Mouse (Mus musculus) thymus, postnatal 4 days (tissue): ENCODE data around the gene Plcb4.
"Not testable (repeated sequence)": the region's sequence is repeated elsewhere in the genome, so short reads cannot be mapped to it uniquely, and the experiment has no call there.

Experiments used
- DNase-seq: peaks from one replicate; pipeline ENCODE4 v3.0.0; 2021

The Plcb4 gene

GRCm38 (mm10) chr2:135966871-135967557, 308.2 kb downstream of the Plcb4 start:
- peak; percentile 55 for DNase-seq

GRCm38 (mm10) chr2:135968159-135968558, 309.3 kb downstream of the Plcb4 start:
- no peak for DNase-seq

GRCm38 (mm10) chr2:135970902-135971301, 312.1 kb downstream of the Plcb4 start:
- no peak for DNase-seq

GRCm38 (mm10) chr2:135975978-135976377, 317.2 kb downstream of the Plcb4 start:
- DNase-seq: no peak

GRCm38 (mm10) chr2:135978790-135979189, 320.0 kb downstream of the Plcb4 start:
- no peak for DNase-seq

- DNase-seq: no peak
Observed at GRCm38 (mm10) chr2:135980428-135980827, 321.6 kb downstream of the Plcb4 start.

- DNase-seq: no peak
Observed at GRCm38 (mm10) chr2:135983972-135984371, 325.2 kb downstream of the Plcb4 start.

GRCm38 (mm10) chr2:135985536-135986265, 326.9 kb downstream of the Plcb4 start:
- peak; percentile 48 for DNase-seq

GRCm38 (mm10) chr2:135988475-135988874, 329.7 kb downstream of the Plcb4 start:
- not testable (repeated sequence) for DNase-seq

- not testable (repeated sequence) for DNase-seq
Observed at GRCm38 (mm10) chr2:135990686-135991085, 331.9 kb downstream of the Plcb4 start.

GRCm38 (mm10) chr2:135993314-135993713, 334.5 kb downstream of the Plcb4 start:
- DNase-seq: peak; percentile 16

GRCm38 (mm10) chr2:135995196-135995595, 336.4 kb downstream of the Plcb4 start:
- DNase-seq: no peak

GRCm38 (mm10) chr2:135996936-135997335, 338.1 kb downstream of the Plcb4 start:
- DNase-seq: no peak

GRCm38 (mm10) chr2:135997361-135998150, 338.7 kb downstream of the Plcb4 start:
- DNase-seq: no peak

- DNase-seq: no peak
Observed at GRCm38 (mm10) chr2:135998886-135999285, 340.1 kb downstream of the Plcb4 start.

GRCm38 (mm10) chr2:135999361-135999760, 340.6 kb downstream of the Plcb4 start:
- DNase-seq: no peak

GRCm38 (mm10) chr2:136000933-136001332, 342.1 kb downstream of the Plcb4 start:
- no peak for DNase-seq

- no peak for DNase-seq
Observed at GRCm38 (mm10) chr2:136002118-136002517, 343.3 kb downstream of the Plcb4 start.

GRCm38 (mm10) chr2:136003836-136004235, 345.0 kb downstream of the Plcb4 start:
- no peak for DNase-seq

GRCm38 (mm10) chr2:136006280-136006679, 347.5 kb downstream of the Plcb4 start:
- no peak for DNase-seq

- DNase-seq: no peak
Observed at GRCm38 (mm10) chr2:136012759-136013158, 353.9 kb downstream of the Plcb4 start.

- DNase-seq: no peak
Observed at GRCm38 (mm10) chr2:136048464-136048863, 389.7 kb downstream of the Plcb4 start.

GRCm38 (mm10) chr2:136050793-136051615, 392.2 kb downstream of the Plcb4 start:
- DNase-seq: no peak
